Mouse (Mus musculus) NIH3T3 (cell line): ENCODE measurements around the gene Cpox.
A peak's percentile ranks its signal among the peaks of the same experiment; 100 is the strongest.
"Not testable (repeated sequence)": the region's sequence is repeated elsewhere in the genome, so short reads cannot be mapped to it uniquely, and the experiment has no call there.

Source experiments
- DNase-seq: peaks from one replicate; pipeline ENCODE4 v3.0.0-alpha.2; 2012; ENCODE audit warnings: low read depth

Gene Cpox

DNA sequence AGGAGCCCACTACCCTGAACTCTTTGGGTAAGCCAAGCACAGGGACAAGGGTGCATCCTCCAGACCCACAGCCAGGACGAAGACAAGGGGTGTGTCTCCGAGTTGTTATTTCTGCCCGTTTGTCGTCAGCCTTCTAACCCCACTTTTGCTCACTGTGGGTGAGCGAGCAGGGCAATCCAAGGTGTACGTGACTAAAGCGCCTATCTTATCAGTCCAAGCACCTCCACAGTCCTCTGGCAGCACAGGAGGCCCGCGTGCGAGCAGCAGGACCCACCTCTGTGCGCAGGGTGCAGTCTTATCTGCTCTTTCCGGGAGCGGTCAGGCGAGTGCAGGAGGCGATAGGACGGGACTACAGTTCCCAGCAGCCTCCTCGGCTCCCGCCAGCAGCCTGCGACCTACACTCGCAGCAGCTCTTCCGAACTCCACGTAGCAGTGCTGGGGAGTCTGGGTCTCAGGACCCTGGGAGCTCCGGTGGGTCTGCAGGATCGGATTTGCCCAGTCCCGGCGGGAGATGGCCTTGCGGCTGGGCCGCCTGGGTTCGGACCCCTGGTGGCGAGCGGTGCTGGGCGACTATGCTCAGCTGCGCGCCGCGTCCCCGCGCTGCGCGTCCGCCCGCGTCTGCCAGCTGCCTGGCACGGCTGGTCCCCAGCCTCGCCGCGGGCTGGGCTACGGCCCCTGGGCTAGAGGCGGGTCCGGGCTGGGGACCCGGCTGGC is at the start of gene Cpox:
Gene Cpox, plus strand, starts transcription at position 376 of the 714 bp plus-strand sequence.
- peak; percentile 76 for DNase-seq

GRCm38 (mm10) chr16:58622377-58622776 is 47.7 kb upstream of the Cpox start:
- no peak for DNase-seq

DNA sequence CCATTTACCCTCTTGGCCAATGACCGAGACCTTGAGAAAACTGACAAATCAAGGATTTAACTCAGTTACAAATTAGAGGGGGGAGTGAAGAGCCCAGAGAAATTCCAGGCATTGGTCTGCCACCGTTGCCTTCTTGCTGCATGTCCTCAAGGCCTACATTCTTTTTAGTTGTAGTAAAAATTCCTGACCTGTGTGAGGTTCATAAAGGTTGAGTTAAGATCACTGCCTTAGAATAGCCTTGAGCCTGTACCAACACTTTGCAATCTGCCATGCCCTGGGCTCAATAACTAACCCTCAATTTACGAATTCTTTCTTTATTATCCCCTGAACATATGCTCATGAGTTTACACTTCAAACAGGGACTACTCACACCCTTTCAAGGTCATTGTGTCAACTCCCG is 47.0 kb upstream of the Cpox start:
- DNase-seq = no peak

DNA sequence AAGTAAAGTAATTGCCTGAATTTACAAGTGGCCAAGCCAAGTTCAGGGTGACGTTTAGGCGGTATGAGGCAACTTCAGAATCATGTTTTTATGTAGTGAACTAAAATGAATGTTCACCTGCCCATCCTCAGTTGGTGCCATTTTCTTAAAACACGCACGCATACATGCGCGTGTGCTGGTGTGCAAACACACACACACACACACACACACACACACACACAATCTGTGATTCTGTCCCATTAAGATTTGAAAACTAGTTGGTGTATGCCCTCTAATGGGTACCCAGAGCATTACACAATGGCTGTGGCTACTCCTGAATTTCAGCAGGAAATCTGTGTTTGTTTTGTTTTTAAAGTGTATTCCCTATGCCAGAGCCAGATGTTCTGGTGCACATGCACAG is 46.1 kb upstream of the Cpox start:
- DNase-seq = peak; percentile 58

DNA sequence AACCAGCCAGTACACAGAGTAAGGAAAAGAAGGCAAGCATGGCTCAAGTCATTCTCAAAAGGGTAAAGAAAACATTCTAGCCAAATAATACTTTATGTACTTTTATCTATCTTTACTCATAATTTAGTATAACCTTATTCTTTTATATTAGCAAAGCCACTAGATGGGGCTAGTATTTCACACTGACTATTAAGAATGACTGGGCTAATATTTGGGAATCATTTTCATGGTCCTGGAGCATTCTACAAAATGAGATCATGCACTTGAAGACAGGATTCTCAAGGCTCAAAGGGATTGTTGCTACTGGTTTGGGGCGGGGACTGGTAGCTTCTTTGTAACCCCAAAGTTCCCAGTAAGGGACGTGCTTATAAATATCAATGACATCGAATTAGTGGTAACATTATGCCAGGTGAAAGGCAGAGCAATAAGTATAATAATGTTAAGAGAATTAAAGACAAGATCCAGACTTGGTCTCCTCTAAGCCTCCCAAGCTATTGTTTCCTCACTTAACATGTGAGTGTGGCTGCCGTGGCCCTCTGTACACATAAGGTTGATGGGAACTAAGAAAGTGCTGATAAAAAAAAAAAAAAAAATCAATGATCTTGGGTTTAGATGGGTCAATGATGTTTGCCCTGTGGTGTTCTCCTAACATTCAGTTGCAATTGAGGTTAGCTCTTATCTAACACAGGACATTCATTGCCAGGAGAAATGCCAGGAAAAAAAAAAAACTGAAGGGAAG is 42.3 kb upstream of the Cpox start:
- peak; percentile 48 for DNase-seq

GRCm38 (mm10) chr16:58628336-58628680 is 41.8 kb upstream of the Cpox start:
- no peak for DNase-seq

DNA sequence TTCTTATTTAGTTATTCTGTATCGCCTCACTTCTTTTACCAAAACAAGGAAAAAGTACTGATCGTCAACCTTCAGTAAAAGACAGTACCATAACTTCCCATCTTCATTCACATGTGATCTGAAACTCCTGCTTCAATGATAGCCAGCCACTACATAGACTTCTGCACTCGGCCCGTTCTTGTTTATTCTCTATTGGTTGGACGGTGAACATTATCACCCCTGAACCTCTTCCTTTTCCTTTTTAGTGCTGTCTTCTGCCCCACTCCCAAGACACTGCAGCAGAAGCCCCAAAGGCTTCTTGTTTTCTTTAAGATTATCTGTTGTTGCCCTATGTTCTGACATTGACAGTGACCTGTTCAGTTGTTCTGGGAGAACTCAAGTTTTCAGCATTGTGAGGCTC is 41.1 kb upstream of the Cpox start:
- no peak for DNase-seq

DNA sequence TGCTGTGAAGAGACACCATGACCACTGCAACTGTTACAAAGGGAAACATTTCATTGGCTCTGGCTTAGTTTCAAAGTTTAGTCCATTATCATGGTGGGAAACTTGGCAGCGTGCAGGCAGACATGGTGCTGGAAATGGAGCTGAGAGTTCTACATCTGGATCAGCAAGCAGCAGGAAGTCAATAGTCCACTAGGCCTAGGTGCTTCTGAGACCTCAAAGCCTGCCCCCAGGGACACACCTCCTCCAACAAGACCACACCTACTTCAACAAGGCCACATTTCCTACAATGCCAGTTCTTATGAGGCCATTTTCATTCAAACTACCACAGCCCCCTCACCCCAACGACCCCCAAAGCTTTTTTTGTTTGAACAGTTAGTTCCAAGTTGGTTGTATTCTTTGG is 40.4 kb upstream of the Cpox start:
- no peak for DNase-seq

DNA sequence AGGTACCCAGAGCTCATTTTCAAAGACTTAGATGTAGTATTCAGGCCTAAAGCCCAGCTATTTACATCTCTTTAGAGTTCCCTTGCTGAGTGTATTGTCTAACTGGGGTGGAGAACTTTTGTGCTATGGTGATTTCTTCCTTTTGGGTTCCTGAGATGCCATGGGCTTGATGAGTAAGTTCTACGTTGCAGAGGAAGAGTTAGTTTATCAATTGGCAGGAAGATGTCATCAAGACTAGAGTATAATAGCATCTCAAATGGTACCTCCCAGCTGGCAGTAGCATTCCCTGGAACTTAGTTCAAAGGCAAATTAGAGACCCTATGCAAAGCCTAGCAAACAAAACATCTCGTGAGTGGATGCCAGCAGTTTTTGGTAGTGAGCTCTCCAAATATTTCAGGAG is 34.2 kb upstream of the Cpox start:
- DNase-seq = no peak

DNA sequence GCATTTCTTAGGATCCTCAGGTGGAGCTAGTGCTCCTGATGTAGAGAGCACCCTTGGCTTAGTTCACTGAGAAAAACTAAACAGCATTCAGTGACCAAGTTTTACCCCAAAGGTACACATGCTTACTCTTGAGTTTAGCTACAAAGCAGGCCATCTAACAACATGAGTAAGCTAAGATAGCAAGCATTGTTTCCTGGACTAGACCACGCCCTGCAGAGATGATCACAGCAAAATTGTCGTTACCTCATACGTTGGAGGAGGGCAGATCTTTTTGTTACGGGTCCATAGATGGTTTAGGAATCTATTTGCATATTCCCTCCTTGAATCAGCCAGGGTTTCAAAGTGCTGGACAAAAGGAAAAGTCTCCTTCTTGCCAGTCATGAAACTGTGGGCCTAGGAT is 32.6 kb upstream of the Cpox start:
- DNase-seq = no peak

DNA sequence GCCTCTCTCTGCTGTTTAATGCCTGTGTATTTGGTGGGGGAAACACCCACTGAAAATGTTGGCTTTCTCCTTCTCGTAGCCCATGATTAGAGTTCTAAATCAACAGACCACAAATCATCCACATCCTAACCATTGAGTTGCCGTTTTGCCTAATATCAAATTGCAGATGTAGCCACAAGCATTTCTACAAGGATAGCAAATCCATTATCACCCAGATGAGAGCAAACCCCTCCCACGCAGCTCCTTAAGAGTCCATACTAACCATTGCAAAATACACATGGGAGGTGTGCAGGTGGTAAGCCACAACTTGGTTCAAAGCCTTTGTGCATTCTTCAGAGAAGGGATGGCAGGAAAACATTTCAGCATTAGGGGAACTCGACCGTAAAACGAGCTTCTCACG is 32.1 kb upstream of the Cpox start:
- DNase-seq = no peak

DNA sequence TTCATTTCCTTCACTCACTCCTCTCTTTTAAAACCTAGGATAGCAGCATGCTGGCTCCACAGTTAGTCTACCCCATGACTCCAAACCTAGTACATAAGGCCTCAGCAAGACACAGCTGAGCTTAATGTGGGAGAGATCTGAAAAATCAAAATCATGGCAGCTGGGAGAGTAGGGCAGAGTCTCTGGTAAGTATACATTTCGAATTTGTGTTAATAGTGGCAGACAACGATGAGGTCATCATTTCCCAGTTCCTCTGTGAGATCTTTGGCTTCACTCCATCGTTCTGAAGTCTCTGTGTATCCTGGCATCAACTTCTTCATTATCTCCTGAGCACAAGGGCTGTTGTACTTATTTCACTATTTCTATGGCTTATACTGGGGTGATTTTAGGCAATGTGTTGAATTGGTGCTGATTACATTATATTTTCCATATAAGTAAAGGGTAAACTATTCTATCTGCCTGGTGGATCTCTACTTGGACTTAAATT is 31.4 kb upstream of the Cpox start, which contains the start of gene E330017A01Rik:
Gene E330017A01Rik, minus strand, starts transcription at position 51 of the 487 bp plus-strand sequence.
- DNase-seq = no peak

GRCm38 (mm10) chr16:58649979-58650378 is 20.1 kb upstream of the Cpox start:
- no peak for DNase-seq

- no peak for DNase-seq
These were observed 14.3 kb upstream of the Cpox start for GRCm38 (mm10) chr16:58655751-58656150.

- DNase-seq = no peak
These were observed 13.6 kb upstream of the Cpox start for GRCm38 (mm10) chr16:58656526-58656925.

DNA sequence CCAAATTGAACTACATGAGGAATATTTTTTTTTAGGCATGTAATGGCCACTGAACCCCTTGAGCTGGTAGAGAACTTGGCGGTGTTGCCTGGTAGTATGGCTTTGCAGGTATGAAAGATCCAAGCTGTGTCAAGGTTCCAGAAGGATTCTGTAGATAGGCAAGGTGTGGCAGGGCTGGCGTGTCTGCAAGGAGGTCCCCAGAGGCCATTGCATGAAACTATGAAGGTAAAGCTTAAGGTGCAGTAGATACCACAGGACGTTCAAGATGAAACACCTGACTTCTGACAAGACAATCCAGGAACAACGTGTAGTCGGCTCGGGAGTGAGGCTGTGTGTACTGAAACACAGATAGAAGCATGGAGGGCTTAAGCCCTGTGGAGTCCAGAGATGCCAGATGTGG is 11.4 kb upstream of the Cpox start:
- no peak for DNase-seq

- DNase-seq = no peak
These were observed 8.3 kb upstream of the Cpox start for GRCm38 (mm10) chr16:58661826-58662225.

DNA sequence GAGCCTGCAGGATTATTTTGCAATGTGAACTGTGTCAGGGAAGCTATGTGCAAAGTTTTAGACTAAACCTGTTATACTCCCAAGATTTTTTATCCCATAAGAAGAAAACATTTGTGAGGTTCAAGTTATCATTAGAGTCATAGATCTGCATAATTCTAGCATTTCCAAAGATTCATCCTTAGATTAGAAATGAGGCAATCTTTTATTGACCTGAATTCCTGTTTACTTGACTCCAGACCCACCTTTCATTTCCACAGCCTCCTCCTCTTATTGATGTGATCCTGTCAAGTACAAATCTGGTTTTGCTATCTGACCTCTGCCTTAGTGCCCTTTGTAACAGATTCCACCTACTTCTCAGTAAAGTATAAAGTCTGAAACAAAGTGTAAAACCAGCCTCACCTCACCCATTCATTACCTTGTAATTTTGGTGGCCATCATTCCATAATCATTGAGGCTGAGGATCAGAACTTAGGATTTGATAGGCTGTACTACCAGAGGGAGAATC is 7.8 kb upstream of the Cpox start:
- no peak for DNase-seq

DNA sequence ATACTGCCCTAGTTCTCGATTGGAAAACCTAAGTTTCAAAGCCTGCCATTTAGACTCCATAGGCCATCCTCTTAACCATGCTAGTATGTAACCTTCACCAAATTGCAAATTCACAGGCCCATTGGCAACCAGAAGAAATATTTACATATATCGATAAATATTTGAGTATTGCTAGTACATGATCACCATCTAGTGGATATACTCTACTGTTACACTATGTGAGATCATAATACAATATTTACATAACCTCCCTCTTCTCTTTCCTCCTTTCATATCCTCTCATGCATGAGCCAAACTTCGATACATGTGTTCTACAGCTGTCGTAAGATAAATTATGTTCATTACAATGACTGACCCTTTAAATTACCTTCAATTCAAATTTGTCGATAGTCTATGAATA is 7.1 kb upstream of the Cpox start:
- peak; percentile 33 for DNase-seq

DNA sequence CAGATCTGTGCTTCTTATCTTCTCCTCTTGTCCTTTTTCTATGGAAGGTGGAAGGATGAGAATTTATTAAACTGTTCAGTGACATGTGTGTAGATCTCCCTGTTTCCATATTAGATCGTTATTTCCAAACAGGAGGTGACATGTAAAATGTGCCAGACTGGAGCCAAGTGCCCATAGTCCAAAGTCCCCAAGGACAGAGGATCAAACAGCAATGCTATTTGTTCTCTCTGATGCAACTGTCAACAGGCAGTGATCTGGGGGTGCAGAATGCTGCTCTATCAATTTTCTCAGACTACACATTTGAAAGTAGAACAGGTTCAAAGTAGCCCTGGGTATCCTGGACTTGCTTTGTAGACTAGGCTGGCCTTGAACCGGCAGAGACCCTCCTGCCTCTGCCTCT is 6.3 kb upstream of the Cpox start:
- no peak for DNase-seq

DNA sequence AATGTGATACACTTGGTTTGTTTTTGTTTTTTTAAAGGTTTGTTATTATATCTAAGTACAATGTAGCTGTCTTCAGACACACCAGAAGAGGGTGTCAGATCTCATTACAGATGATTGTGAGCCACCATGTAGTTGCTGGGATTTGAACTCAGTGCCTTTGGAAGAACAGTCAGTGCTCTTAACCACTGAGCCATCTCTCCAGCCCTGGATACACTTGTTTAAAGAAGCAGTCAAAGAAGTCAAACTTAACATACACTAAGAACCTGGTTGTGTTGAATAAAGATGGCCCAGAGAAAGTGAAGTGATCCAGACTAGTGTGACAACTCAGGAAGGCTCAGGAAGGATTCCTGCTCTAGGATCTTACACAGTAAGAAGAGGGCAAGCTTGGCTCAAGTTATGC is 5.0 kb upstream of the Cpox start:
- not testable (repeated sequence) for DNase-seq

- DNase-seq = not testable (repeated sequence)
These were observed 3.4 kb upstream of the Cpox start for GRCm38 (mm10) chr16:58666681-58667080.

DNA sequence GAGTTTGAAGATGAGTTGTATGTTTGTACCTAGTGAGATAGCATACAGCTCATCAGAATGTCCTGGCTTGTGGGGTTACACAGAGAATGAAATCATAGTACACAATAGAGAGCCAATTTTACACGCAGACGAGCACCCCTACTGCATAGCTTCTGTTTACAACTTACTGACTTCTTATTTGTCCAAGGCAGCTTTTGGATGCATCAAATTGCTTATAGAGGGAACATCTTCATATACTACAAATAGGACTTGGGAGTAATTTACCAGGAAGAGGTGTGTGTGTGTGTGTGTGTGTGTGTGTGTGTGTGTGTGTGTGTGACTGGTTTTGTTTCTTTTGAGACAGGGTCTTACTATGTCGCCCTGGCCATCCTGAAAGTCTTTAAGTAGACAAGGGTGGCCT is 1.5 kb upstream of the Cpox start:
- no peak for DNase-seq
